ENCODE assay signal across 8 mouse cellular contexts in genomic region chr1:185331983-185332430, GRCm38 (mm10). TPM values are rescaled to one million over a fixed set of nuclear protein-coding genes. Genes with fewer than 3 reads are reported as not detected.
DNase-seq lines count a peak whose midpoint lies in the region; ATAC-seq lines count a peak whose summit lies in the region.

Gene Bpnt1 (plus strand): TSS chr1:185332149.

- H3K27me3 ChIP-seq in heart, embryonic 13.5 days (replicated peaks), result no peaks in the 10 kb centered on the region
- H3K27me3 ChIP-seq in liver, embryonic 13.5 days, result no peaks in the 10 kb centered on the region
- no peaks in the 10 kb centered on the region for H3K27me3 ChIP-seq in stomach, embryonic 16.5 days (ENCODE audit: control insufficient read depth, insufficient read depth, low read length)

- peak; percentile 90 for DNase-seq in CD4-positive helper T cell, adult 2 months (ENCODE audit: low read depth, low spot score)
- DNase-seq in brain, embryonic 18.5 days (ENCODE audit: low read depth, low spot score), result peak; percentile 82
- peak; percentile 94 for DNase-seq in kidney, postnatal 14 days
- DNase-seq in liver, embryonic 13.5 days, result peak; percentile 75
- DNase-seq in neural tube, embryonic 10.5 days (ENCODE audit: extremely low spot score, low spot score), result peak; percentile 86

- peaks cover 5% of the 10 kb centered on the region for H3K36me3 ChIP-seq in heart, embryonic 13.5 days
- H3K36me3 ChIP-seq in liver, embryonic 13.5 days, result peaks cover 3% of the 10 kb centered on the region
- 0 out of 2 replicates have a peak, but pooled peaks cover 2% of the 10 kb centered on the region for H3K36me3 ChIP-seq in stomach, embryonic 16.5 days (ENCODE audit: control insufficient read depth, insufficient read depth, low read length)

- WGBS in heart, embryonic 13.5 days, result under 1% methylated on average over 32 of the region's 32 CpGs
- under 1% methylated on average over 32 of the region's 32 CpGs for WGBS in liver, embryonic 13.5 days (ENCODE audit: insufficient replicate concordance)
- under 1% methylated on average over 32 of the region's 32 CpGs for WGBS in stomach, embryonic 16.5 days

- peak within 1 kb of the TSS; percentile 70 for H3K4me3 ChIP-seq in heart, embryonic 13.5 days
- H3K4me3 ChIP-seq in liver, embryonic 13.5 days (replicated peaks), result peak within 1 kb of the TSS; percentile 67
- H3K4me3 ChIP-seq in stomach, embryonic 16.5 days (replicated peaks; ENCODE audit: low read length), result peak within 1 kb of the TSS; percentile 75

- H3K9ac ChIP-seq in heart, embryonic 13.5 days, result peak within 1 kb of the TSS; percentile 88
- peak within 1 kb of the TSS; percentile 74 for H3K9ac ChIP-seq in liver, embryonic 13.5 days
- peak within 1 kb of the TSS; percentile 85 for H3K9ac ChIP-seq in stomach, embryonic 16.5 days (ENCODE audit: low read length)

- H3K4me1 ChIP-seq in heart, embryonic 13.5 days, result peaks cover 55% of the 10 kb centered on the region
- H3K4me1 ChIP-seq in liver, embryonic 13.5 days (replicated peaks), result peaks cover 45% of the 10 kb centered on the region
- H3K4me1 ChIP-seq in stomach, embryonic 16.5 days (ENCODE audit: control insufficient read depth, insufficient read depth, low read length), result peaks cover 11% of the 10 kb centered on the region

- H3K9me3 ChIP-seq in heart, embryonic 13.5 days, result no peaks in the 10 kb centered on the region
- H3K9me3 ChIP-seq in liver, embryonic 13.5 days (replicated peaks), result no peaks in the 10 kb centered on the region
- no peaks in the 10 kb centered on the region for H3K9me3 ChIP-seq in stomach, embryonic 16.5 days (replicated peaks; ENCODE audit: control insufficient read depth, low read length)

- peak within 1 kb of the TSS; percentile 82 for H3K27ac ChIP-seq in heart, embryonic 13.5 days (replicated peaks)
- peak within 1 kb of the TSS; percentile 84 for H3K27ac ChIP-seq in liver, embryonic 13.5 days
- H3K27ac ChIP-seq in stomach, embryonic 16.5 days (ENCODE audit: low read length), result peak within 1 kb of the TSS; percentile 93

- ATAC-seq in erythroid progenitor cell, adult 5-6 weeks (replicated peaks; ENCODE audit: low FRiP score, poor library complexity, severe bottlenecking), result peak; percentile 70
- ATAC-seq in heart, embryonic 13.5 days (ENCODE audit: extremely low read depth, insufficient number of reproducible peaks, low FRiP score, low TSS enrichment), result peak; percentile 79
- peak; percentile 68 for ATAC-seq in liver, embryonic 13.5 days (ENCODE audit: low read depth)
- ATAC-seq in stomach, embryonic 16.5 days (ENCODE audit: insufficient read depth, low FRiP score), result peak; percentile 90

- peak within 1 kb of the TSS; percentile 76 for H3K4me2 ChIP-seq in heart, embryonic 13.5 days
- H3K4me2 ChIP-seq in liver, embryonic 13.5 days, result peak within 1 kb of the TSS; percentile 83
- H3K4me2 ChIP-seq in stomach, embryonic 16.5 days (ENCODE audit: low read depth, low read length), result peak within 1 kb of the TSS; percentile 60

RNA-seq across cellular contexts. Expression of gene Bpnt1, which starts in this region (rescaled TPM):
- not detected in 2 replicates for total RNA-seq in erythroid progenitor cell, adult 5-6 weeks (2015; ENCODE audit: low replicate concordance)
- total RNA-seq in erythroid progenitor cell, adult 5-6 weeks (2017; ENCODE audit: low replicate concordance), result 1.2 and 5.9 TPM in 2 replicates
- polyA plus RNA-seq in heart, embryonic 13.5 days (2015; fragmentation: Nextera tagmentation; extraction: Ambion mirVana), result 25.6 and 25.7 TPM in 2 replicates
- polyA plus RNA-seq in liver, embryonic 13.5 days (2015; fragmentation: Nextera tagmentation; extraction: Ambion mirVana), result 14.4 and 16.5 TPM in 2 replicates
- 75.9 and 81.3 TPM in 2 replicates for polyA plus RNA-seq in stomach, embryonic 16.5 days (2015; fragmentation: Nextera tagmentation; extraction: Ambion mirVana)

Comparison
In these comparisons a context has a peak if more than half of its experiments do, and no peak if none do; other contexts are left out.
1. Peak in every context shown above with its lines: DNase-seq, ATAC-seq, H3K4me3 ChIP-seq and H3K27ac ChIP-seq.